Mouse (Mus musculus): Measurements from ENCODE around the gene Sesn3. TPM values are rescaled to one million over a fixed set of nuclear protein-coding genes. Genes with fewer than 3 reads are reported as not detected.

Sesn3 gene
- polyA plus RNA-seq, 1 experiment from 2014 or later, result 29.1 TPM

GRCm38 (mm10) chr9:14382256-14382791, 107.5 kb downstream of the Sesn3 start:
- ATAC-seq (ENCODE audit: insufficient number of reproducible peaks, low FRiP score, low TSS enrichment, low read depth), result no peak
- Histone ChIP-seq H3K9ac (ENCODE audit: low read length) (no peak overlapping the region), H3K36me3 (ENCODE audit: control insufficient read depth, insufficient read depth, low read length) (no peaks in the 10 kb centered on the region), H3K27me3 (ENCODE audit: control insufficient read depth, insufficient read depth, low read length) (no peaks in the 10 kb centered on the region), H3K4me2 (ENCODE audit: low read depth, severe bottlenecking) (no peak overlapping the region), H3K27ac (replicated peaks; ENCODE audit: low read depth, low read length) (no peak overlapping the region), H3K4me3 (ENCODE audit: low read depth, low read length) (no peak overlapping the region), H3K4me1 (ENCODE audit: control insufficient read depth, insufficient read depth, low read length) (no peaks in the 10 kb centered on the region), H3K9me3 (ENCODE audit: control insufficient read depth, low read length) (no peaks in the 10 kb centered on the region)
- no peak for DNase-seq (ENCODE audit: low spot score)
- 82% methylated on average over 5 of the region's 5 CpGs for WGBS

Other genes starting within 250 kb of the Sesn3 start
- 6.1 and 6.3 TPM in 2 replicates for gene Endod1, start 106.4 kb downstream of the Sesn3 start, polyA plus RNA-seq (2014; fragmentation: Nextera tagmentation; extraction: Ambion mirVana)
- 0.18 TPM in 1 of 2 replicates, not detected in the other for gene Kdm4d, start 225.4 kb downstream of the Sesn3 start, polyA plus RNA-seq (2014; fragmentation: Nextera tagmentation; extraction: Ambion mirVana)
- 201 and 203 TPM in 2 replicates for gene Cwc15, start 225.6 kb downstream of the Sesn3 start, polyA plus RNA-seq (2014; fragmentation: Nextera tagmentation; extraction: Ambion mirVana)